Mouse (Mus musculus) cerebellum, adult 11 months (tissue): ENCODE measurements around the gene Ermn.
A peak's percentile ranks its signal among the peaks of the same experiment; 100 is the strongest.

Experiments used
- DNase-seq: peaks from one replicate; pipeline ENCODE4 v3.0.0; 2022

Gene Ermn

DNA sequence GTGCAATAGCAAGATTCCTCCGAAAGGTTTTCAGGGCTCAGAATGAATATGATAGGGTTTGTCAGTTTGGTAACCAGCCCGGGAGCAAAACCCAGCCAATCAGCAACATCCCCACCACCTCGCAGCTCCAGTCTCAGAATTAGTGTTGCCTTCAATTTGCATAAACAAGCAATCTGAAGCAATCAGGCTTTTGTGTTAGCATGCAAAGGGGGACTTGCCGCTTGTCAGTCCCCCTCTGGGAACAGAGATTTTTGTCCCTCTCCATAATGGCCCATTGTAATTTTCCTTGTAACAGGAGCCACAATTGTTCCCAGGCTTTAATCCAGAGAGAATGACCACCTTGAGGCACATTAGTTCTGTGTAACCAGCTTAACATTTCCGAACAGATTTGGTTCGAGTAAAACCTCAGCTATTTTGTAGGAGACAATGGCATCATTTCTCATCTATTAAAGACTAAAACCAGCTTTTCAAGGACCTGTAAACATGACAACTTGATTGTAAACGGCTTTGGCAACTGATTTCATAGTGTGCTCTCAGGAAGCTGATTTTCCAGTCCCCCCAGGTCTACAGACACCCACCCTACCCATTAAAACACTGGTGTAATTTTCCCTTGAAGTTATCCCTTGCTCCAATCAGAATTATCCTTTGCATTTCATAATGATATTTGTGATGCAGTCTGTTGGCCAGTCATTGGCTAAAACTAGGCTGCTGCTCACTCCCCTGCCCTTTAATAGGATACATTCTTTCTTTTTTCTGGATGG is at the start of gene Ermn:
Gene Ermn, minus strand, starts transcription at position 44 of the 761 bp plus-strand sequence.
- DNase-seq, result no peak

DNA sequence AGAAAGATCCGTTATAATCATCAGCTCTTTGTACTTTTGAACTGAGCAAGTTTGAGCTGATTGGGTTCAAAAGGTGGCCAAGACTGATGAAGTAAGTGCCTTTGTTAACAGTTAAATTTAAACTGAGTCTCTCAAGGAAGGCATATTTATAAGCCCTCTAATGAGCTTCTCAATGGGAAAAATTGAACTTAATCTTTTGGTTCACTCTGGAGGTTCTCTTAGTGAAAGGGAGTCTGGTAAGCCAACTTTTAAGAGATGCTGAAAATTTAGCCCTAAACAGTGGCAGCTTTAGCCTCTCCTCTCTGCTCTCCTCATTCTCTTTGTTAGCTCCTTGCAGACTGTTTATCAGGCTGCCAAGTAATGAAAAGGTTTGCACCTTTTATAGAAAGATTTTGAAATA is 42.2 kb upstream of the Ermn start:
- DNase-seq, result no peak

DNA sequence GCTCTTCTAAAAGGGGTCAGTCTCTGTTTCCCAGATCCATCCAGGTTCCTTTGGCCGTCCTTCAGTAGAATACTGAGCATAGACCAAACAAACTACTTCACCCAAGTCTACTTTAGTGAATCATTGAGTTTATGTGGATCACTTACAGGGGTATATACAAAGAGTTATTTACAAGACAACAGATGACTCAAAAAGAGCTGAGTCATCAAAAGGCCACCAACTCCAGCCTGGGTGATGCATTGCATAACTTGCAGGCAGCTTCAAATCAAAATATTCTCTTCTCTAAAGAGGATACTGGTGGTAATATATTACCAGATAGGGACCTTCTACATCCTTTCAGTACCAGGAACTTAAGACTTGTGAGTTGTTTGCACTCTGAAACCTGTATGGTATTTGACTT is 33.8 kb upstream of the Ermn start:
- DNase-seq, result no peak

DNA sequence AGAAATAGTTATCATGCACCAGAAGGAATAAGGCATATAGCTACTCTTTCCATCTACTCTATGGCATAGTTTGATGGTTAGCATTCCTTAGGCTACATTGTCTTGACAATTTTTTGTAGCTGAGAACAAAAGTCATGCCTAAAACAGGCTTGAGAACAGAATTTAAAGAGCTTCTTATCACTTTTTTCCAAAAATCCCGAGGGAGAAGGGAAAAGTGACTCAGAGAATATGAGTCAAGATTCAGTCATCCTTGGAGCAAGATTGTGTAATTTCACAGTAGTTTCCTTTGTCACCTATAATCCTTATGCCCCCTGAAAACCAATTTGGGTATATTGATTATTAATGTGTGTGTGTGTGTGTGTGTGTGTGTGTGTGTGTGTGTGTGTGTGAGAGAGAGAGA is 27.2 kb upstream of the Ermn start:
- no peak for DNase-seq

DNA sequence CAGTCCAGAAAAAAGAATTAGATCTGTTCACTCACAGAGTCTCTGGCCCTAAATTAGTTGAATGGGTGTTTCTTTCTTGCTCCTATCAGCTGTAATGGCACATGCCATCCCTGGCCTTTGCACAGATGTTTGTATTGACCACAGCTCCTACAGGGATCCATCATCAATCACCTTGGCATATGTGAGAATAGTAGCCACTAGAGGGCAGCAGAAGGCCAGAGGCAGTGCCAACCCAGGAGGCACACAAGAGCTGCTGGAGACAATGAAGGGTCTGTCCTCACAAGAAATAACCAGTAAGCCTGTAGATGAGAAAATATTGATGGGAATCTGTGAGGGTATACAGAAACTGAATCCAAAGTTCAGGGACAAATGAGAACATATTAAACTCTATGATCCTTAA is 2.7 kb upstream of the Ermn start:
- peak; percentile 68 for DNase-seq

DNA sequence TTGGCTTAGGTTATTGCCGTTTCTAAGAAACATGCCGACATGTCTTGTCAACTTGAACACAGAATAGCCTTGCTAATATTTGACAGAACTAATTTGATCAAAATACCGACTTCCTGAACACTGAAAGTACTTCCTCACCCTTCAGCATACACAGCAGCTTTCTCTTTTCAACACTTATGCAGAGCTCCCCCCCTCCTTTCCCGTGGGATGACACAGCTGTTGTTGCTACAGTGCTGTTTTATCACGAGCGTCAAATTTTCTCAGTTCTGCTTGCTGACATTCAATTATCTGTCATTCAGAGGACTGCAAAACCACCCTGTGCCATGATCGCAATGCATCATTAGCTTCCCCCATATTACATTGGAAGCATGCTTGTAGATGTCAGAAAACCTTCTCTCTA is 10.8 kb downstream of the Ermn start:
- DNase-seq, result no peak

DNA sequence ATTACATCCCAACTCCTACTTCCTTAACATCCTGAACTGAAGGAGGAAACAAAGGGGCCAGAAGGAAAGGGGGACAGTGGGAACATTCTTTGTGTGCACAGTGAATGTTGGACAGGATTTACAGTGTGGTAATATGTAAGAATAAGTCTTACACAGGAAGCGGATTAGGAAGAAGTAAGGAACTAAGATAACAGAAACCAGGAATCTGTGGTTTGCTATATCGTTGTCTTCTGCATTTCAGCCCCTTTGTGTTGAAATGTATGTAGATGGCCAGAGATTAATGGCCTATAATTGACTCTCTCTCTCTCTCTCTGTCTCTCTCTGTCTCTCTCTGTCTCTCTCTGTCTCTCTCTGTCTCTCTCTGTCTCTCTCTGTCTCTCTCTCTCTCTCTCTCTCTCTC is 15.7 kb downstream of the Ermn start:
- DNase-seq, result no peak

DNA sequence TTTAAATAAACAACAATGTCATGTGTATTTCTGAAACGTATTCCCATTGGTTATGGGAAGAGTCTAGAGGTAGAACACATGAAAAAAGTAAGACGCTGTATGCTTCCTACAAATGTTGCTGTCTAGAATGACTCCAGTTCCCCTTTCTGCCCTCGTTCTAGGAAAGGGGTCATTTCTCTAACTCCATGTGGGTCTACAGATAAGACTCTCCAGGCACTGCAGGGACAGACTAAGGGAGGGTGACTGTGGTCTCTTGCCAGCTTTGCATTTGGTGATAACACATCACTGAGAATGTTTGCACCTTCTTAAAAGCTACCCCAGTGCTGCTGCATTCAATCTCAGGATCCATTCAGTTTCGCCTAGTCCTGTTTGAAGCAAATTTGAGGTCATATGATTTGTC is 17.0 kb downstream of the Ermn start:
- no peak for DNase-seq

DNA sequence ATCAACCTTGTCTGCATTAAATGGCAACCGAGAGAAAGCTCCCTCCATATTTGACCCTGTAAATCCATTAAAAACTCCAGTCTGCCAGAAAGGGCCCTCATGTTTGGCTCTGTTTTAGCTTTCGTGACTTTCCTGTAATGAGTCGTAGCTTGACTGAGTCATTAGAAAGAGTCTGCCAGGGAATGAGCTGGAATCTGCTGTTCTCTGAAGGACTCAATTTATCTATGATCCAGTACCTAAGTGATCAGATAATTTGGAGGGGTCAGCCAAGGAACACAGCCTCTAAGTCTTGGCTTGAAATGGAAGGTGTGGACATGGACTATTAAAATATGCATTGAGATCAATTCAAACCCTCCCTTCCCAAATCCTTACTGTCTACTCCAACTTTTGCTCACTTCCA is 21.2 kb downstream of the Ermn start:
- no peak for DNase-seq

DNA sequence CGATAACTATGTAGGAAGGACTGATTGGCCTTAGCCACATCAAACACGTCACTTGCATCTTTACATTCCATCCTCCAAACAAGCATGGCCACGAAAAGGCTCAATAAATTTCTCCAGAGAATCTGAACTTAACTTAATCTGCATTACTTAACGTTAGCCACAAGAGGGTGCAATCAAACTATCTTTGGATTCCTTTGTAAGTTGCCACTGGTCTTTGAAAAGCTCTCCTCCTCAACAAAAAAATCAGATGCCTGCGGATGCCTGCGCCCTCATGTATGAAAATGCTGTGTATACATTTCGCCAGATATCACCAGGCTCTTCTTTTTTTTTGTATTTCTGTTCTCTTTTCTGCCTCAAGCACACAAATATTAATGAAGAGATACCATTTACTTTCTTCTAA is 23.3 kb downstream of the Ermn start:
- DNase-seq, result peak; percentile 8

DNA sequence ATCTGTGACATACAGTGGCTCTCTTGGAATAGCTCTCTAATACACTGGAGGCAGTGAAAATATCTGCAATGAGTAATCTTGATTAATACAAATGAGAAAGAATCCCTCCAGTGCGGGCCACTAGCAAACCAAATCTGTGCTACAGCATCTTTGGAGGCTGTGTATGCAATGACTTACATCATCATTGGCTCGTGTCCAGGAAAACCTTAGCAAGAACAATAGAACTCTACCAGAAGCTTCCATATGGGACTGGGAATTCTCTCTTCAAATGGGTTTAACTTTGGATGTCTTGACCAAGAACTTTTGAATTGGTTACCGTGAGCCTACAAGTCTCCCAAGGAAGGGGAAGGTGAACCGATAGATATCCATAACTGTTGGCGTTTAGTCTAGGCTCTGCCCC is 25.9 kb downstream of the Ermn start:
- no peak for DNase-seq

DNA sequence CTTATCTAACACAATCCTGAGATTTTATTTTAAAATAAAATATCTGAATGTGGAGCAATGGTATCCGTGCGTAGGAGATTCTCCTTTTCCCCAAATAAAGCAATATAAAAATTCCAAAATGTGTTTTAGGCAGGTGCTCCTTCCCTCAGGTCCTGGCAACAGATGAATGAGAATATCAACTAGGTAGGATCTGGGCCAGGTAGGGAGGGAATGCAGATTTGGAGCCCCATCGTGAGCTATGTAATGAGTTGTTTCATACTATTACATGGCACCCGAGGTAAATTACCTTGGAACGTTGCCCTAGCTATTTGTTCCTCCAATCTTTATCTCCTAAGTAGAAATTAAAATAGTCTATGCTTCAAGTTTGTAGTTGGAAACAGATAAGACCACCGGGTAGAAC is 29.1 kb downstream of the Ermn start:
- DNase-seq, result no peak

DNA sequence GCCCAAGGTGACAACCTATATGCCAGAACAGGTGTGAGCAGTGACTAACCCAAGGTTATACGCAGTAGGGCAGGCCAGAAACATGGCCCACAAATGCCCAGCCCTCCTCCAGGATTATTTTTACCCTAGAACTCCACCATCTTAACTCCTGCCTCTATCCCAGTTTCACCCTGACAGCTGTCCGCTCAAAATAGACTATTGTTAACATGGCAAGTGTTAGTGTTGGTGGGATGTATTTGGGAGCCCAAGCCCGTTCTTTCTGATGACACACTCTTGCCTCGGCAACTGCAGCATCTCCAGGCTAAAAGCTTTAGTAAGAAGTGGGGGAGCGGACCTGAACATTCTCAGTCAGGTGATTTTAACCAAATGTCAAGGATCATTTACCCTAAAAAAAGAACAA is 45.6 kb downstream of the Ermn start:
- no peak for DNase-seq

DNA sequence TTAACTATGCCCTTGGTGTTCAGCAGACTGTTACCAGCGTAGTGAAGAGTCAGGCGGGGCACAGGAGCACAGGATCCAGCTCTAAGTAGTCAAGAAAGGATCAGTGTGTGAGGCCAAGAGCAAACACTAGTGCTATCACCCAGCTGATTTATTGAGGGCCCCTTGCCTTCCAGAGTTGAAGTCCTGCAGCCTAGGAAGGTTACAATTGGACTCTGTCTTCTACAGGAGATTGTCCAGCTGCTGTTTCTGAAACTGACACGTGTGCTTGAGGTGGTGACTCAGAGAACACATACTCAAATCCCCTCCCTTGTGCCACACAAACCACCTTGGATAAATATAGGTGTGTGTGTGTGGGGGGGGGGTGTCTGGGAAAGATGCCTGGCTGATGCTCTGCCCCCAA is 51.2 kb downstream of the Ermn start:
- DNase-seq, result no peak

DNA sequence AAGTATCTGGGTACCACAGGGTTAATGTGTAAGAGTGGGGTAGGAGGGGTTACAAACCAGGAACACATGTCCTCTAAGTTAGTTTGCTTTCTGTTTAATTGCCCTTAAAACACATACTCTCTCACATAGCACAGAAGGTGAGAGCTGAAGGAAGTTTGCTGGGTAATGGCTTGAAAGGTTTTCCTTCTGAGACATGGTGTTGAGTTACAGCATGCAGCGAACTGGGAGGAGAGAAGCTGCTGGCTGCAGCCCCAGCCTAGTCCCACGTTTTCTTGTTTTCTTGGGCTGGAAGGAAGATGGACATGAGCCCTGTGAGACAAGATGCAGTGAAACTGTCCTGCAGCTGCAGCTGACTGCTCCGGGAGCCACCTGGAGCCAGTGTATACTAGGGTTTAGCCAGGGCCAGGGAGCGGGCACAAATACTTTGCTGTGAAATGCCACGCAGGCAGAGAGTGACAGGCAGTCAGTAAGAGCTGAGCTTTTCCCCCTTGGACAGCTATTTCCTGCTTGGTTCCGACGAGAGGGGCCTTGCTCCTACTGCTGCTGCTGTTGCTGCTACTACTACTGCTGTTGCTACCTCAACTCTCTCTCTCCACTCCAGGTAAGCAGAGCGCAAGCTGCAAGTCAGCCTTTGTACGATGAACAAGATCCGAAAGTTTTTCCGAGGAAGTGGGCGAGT is 54.8 kb downstream of the Ermn start, which contains the start of gene Galnt5:
Gene Galnt5, plus strand, starts transcription at position 133 of the 679 bp plus-strand sequence.
- no peak for DNase-seq
